Mouse (Mus musculus) right cerebral cortex, postnatal 36 days (tissue): ENCODE data around the gene Hspa13.
A peak's percentile ranks its signal among the peaks of the same experiment; 100 is the strongest.

Source experiments
- DNase-seq, 2 experiments: peaks; one replicate each; pipeline ENCODE4 v3.0.0; 2022; ENCODE audit warnings: low spot score in 2 of 2, mixed read lengths in 1 of 2

Gene Hspa13

DNA sequence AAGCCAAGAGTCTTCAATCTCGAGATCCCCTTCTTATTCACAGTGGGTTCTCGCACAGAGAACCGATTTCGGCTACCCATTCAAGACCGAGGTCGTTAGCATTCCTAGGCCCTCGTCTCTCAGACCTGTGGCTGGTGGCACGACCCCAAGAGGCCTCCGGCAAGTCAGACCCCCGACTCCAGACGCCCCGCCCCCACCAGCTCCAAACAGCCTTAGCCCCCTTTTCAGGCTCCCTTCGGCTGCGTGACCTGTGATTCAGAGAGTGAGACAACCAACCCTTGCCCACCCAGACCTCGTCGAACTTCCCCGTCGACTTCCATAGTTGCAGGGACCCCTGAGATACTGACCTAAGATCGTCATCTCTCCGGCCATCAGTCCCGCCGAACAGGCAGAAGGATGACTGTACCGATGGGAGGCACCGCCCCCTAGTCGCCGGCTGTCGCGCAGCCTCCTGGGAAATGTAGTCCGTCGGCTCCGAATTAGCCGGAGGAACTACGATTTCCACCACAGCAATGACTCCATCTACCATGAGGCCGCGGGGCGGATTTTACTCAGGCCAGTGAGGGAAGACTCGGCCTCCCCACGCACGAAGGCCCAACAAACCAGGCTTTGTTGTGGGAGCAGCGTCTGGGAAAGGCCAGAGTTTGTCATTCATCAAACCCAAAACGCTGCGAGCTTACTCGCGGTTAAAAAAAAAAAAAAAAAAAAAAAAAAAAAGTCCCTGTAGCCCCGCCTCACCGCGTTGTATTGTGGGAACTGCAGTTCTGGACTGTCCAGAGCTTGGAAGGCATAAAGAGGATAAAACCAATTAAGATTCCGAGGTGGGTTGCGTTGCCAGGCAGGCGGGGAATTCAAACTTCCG, at the start of gene Hspa13:
Hspa13 (minus strand) TSS at position 717 of the 862 bp plus-strand sequence.
- peak; percentile 98 to 99 for DNase-seq

GRCm38 (mm10) chr16:75779271-75779670, 12.4 kb upstream of the Hspa13 start:
- no peak for DNase-seq

GRCm38 (mm10) chr16:75773222-75773621, 6.3 kb upstream of the Hspa13 start:
- peak; percentile 9 to 11 for DNase-seq

DNA sequence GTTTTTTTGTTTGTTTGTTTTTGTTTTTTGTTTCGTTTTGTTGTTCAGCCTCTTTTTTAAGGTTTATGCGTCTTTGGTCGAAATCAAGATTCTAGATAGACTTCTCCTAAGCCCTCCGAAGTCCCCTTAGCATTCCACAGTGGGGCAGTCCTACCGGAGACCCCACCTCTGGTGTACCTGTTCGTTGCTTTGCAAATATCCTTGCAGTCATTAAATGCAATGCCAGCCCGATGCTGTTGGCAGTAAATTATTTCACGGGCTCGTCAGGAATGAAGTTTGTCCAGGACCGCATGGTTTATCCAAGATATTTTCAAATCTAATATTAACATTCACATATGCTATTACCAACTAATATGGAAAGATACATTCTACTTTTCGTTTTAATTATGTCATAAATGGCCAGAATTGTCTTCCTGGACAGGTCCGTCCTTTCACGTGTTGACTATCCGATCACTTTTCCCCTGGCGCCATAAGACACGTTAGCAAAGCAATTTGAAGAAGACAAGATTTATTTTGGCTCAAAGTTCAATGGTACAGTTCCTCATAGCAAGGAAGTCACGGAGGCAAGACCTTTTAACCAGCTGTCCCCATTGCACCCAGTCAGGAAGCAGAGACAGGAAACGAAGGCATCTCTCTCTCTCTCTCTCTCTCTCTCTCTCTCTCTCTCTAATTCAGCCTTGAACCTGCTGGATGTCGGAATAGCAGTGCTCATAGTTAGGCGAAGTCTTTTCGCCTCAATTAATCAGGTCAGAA, 522 bp upstream of the Hspa13 start:
- no peak for DNase-seq

- DNase-seq: no peak
Observed at GRCm38 (mm10) chr16:75752876-75753275, 14.0 kb downstream of the Hspa13 start.

- no peak for DNase-seq
Observed at GRCm38 (mm10) chr16:75750103-75750502, 16.8 kb downstream of the Hspa13 start.

GRCm38 (mm10) chr16:75748926-75749325, 18.0 kb downstream of the Hspa13 start:
- DNase-seq: no peak

DNA sequence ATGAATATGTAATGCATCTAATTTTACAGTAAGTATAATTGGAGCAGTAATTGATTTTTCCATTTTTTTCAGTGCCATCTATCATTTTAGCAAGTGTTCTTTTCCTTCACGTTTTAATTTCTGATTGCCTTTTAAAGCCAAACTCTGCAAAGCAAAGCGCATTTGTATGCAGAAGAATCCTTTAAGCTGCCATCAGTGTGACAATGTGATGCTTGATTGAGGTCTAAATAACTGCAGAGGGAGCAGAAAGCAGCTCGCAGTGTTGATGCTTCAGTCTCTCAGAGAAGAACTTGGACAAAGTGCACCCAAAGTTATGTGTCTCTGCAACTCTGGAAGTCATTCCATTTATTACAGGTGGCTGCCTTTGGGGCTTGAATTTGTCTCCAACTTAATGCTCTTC, 22.9 kb downstream of the Hspa13 start:
- DNase-seq: no peak

DNA sequence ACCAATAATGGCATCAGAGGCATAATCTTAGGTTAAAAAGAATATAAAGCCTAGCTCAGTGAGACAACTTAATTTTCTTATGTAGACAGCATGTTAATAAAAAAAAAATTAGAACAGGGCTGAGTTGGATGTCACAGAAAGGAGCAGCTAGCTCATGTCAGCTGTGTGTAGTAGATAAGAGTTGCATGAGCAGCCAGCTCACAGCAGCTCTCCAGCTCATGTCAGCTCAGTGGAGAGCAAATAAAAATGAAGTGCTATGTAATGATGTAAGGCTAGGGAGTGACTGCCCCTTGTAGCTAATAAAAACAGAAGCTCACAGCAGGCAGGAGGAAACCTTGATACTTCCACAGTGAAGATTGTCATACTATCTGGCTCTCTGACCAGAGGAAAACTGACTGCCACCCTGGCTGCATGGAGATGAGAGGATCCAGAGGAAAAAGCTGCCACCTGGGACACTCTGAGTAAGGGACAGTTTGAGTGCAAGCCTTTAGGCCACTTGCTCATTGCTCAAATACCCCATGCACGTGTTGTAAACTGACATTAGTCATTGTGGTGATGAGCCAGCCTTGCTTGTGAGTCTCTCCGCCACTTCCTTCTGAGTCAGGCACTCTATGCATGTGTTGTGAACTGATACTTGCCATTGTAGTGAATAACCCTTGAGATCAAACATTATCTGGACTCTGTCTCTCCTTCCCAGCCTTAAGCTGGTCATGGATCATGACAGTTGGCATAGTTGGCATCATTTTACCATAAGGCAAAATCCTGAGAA, 49.3 kb downstream of the Hspa13 start:
- no peak for DNase-seq

DNA sequence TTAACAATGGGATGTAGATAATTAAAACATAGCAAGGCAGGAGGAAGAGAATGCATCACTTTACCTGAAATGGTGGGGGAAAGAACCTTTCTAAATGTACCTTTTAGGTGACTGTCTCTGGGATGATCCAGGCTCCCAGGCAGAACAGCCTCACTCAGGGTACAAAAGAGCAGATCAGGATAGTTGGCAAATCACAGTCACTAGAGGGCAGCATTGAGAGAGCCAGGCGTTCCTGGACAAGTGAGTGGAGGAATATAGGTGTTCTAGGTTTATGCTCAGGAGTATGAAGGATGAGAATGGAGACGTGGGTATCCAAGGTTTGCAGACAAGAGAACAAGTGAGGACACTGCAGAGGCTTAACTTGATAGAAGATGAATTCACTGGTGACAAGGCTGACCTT, 70.7 kb downstream of the Hspa13 start:
- DNase-seq: peak; percentile 6 to 12
